Comparison of ENCODE assay signal across 26 mouse cellular contexts in genomic region chr7:84131736-84132135, GRCm38 (mm10). TPM values are rescaled to one million over a fixed set of nuclear protein-coding genes. Genes with fewer than 3 reads are reported as not detected.
DNase-seq lines count a peak whose midpoint lies in the region; ATAC-seq and TF ChIP-seq lines count a peak whose summit lies in the region.
"Had no signal": no experiment of that assay in that cellular context is flagged by ENCODE, and none has a peak within 500 bp of the region (broad histone marks: within the 10 kb centered on the region; RNA-seq: fewer than 3 reads in every experiment).

No protein-coding gene starts in this region.

- intact Hi-C loops in heart, adult 2 months (cut with DNase I), result no loop called here

- H3K36me3 ChIP-seq in heart, embryonic 16.5 days (ENCODE audit: control insufficient read depth, insufficient read depth), result no peaks in the 10 kb centered on the region
- peaks cover 8% of the 10 kb centered on the region for H3K36me3 ChIP-seq in heart, adult 2 months (ENCODE audit: control insufficient read depth, insufficient read depth, low read length)
- H3K36me3 ChIP-seq in liver, embryonic 11.5 days (ENCODE audit: control insufficient read depth, insufficient read depth, low read length), result no peaks in the 10 kb centered on the region
- H3K36me3 ChIP-seq in liver, embryonic 12.5 days, result no peaks in the 10 kb centered on the region
- no peaks in the 10 kb centered on the region for H3K36me3 ChIP-seq in kidney, embryonic 16.5 days (ENCODE audit: insufficient read depth, low read length)
- H3K36me3 ChIP-seq in liver, embryonic 16.5 days (ENCODE audit: control insufficient read depth, insufficient read depth), result no peaks in the 10 kb centered on the region
- H3K36me3 ChIP-seq in midbrain, postnatal 0 days (ENCODE audit: insufficient read depth, low read length), result no peaks in the 10 kb centered on the region
- H3K36me3 ChIP-seq: embryonic facial prominence, embryonic 15.5 days; hindbrain, embryonic 12.5 days; limb, embryonic 12.5 days; stomach, embryonic 15.5 days had no signal

- no peak for ATAC-seq in heart, embryonic 16.5 days (replicated peaks; ENCODE audit: extremely low read depth, insufficient read depth, low FRiP score)
- ATAC-seq in liver, embryonic 11.5 days (replicated peaks; ENCODE audit: low FRiP score), result peak; percentile 46; the same call in 1 of the 2 replicates
- ATAC-seq in liver, embryonic 12.5 days, result no peak
- no peak for ATAC-seq in kidney, embryonic 16.5 days (ENCODE audit: low FRiP score, low TSS enrichment)
- ATAC-seq in liver, embryonic 16.5 days (ENCODE audit: low read depth), result peak; percentile 44; the same call in 1 of the 2 replicates
- ATAC-seq in midbrain, postnatal 0 days (ENCODE audit: low FRiP score), result no peak
- ATAC-seq: forebrain, embryonic 14.5 days; intestine, postnatal 0 days had no signal

- WGBS in heart, embryonic 16.5 days, result 72% methylated on average over 4 of the region's 4 CpGs
- WGBS in heart, adult 2 months, result 83% methylated on average over 4 of the region's 4 CpGs
- 78% methylated on average over 4 of the region's 4 CpGs for WGBS in liver, embryonic 11.5 days
- 85% methylated on average over 4 of the region's 4 CpGs for WGBS in liver, embryonic 12.5 days (ENCODE audit: insufficient replicate concordance)
- 73% methylated on average over 4 of the region's 4 CpGs for WGBS in kidney, embryonic 16.5 days
- WGBS in liver, embryonic 16.5 days (ENCODE audit: insufficient replicate concordance), result 65% methylated on average over 4 of the region's 4 CpGs
- 91% methylated on average over 4 of the region's 4 CpGs for WGBS in midbrain, postnatal 0 days

- no peak for TF ChIP-seq POLR2A in heart, adult 2 months (IDR thresholded peaks at IDR 0.05; ENCODE audit: insufficient read depth, low read depth, low read length)

- no peaks in the 10 kb centered on the region for H3K9me3 ChIP-seq in heart, embryonic 16.5 days (replicated peaks; ENCODE audit: control insufficient read depth, low read length)
- no peaks in the 10 kb centered on the region for H3K9me3 ChIP-seq in liver, embryonic 11.5 days (ENCODE audit: control insufficient read depth, low read length)
- H3K9me3 ChIP-seq in liver, embryonic 12.5 days (replicated peaks), result no peaks in the 10 kb centered on the region
- H3K9me3 ChIP-seq in kidney, embryonic 16.5 days (ENCODE audit: low read length), result no peaks in the 10 kb centered on the region
- H3K9me3 ChIP-seq in liver, embryonic 16.5 days (replicated peaks; ENCODE audit: control insufficient read depth, low read length), result no peaks in the 10 kb centered on the region
- no peaks in the 10 kb centered on the region for H3K9me3 ChIP-seq in midbrain, postnatal 0 days (ENCODE audit: low read length)
- H3K9me3 ChIP-seq: embryonic facial prominence, embryonic 15.5 days; hindbrain, embryonic 12.5 days; limb, embryonic 12.5 days; stomach, embryonic 15.5 days had no signal

- peak overlapping the region; percentile 23; the same call in 1 of the 2 replicates for H3K27ac ChIP-seq in heart, embryonic 16.5 days (ENCODE audit: low read length)
- H3K27ac ChIP-seq in heart, adult 2 months, result no peak overlapping the region
- no peak overlapping the region for H3K27ac ChIP-seq in liver, embryonic 11.5 days (ENCODE audit: low read depth, low read length)
- no peak overlapping the region for H3K27ac ChIP-seq in liver, embryonic 12.5 days
- H3K27ac ChIP-seq in kidney, embryonic 16.5 days (ENCODE audit: low read length), result peak overlapping the region; percentile 50; the same call in 1 of the 2 replicates
- no peak overlapping the region for H3K27ac ChIP-seq in liver, embryonic 16.5 days (ENCODE audit: low read length)
- no peak overlapping the region for H3K27ac ChIP-seq in midbrain, postnatal 0 days (ENCODE audit: low read depth, low read length)
- H3K27ac ChIP-seq: embryonic facial prominence, embryonic 15.5 days; gastrocnemius, adult 2 months; hindbrain, embryonic 12.5 days; layer of hippocampus, adult 2 months; limb, embryonic 12.5 days; stomach, embryonic 15.5 days had no signal

- no peak for TF ChIP-seq EP300 in heart, adult 2 months (IDR thresholded peaks at IDR 0.05; ENCODE audit: insufficient read depth, low read depth, low read length)

- no peaks in the 10 kb centered on the region for H3K79me2 ChIP-seq in heart, adult 2 months (replicated peaks; ENCODE audit: control insufficient read depth, insufficient read depth, low read length)

- H3K4me3 ChIP-seq in heart, embryonic 16.5 days (ENCODE audit: low read length), result no peak overlapping the region
- no peak overlapping the region for H3K4me3 ChIP-seq in heart, adult 2 months
- no peak overlapping the region for H3K4me3 ChIP-seq in liver, embryonic 11.5 days (ENCODE audit: low read depth, low read length)
- no peak overlapping the region for H3K4me3 ChIP-seq in liver, embryonic 12.5 days
- no peak overlapping the region for H3K4me3 ChIP-seq in kidney, embryonic 16.5 days (ENCODE audit: low read length)
- H3K4me3 ChIP-seq in liver, embryonic 16.5 days (ENCODE audit: low read depth, low read length), result no peak overlapping the region
- no peak overlapping the region for H3K4me3 ChIP-seq in midbrain, postnatal 0 days (ENCODE audit: low read depth, low read length)
- H3K4me3 ChIP-seq: embryonic facial prominence, embryonic 15.5 days; gastrocnemius, adult 2 months; hindbrain, embryonic 12.5 days; layer of hippocampus, adult 2 months; limb, embryonic 12.5 days; stomach, embryonic 15.5 days had no signal

- H3K4me2 ChIP-seq in heart, embryonic 16.5 days (ENCODE audit: low read depth, low read length), result no peak overlapping the region
- no peak overlapping the region for H3K4me2 ChIP-seq in liver, embryonic 11.5 days
- no peak overlapping the region for H3K4me2 ChIP-seq in liver, embryonic 12.5 days
- H3K4me2 ChIP-seq in kidney, embryonic 16.5 days (replicated peaks; ENCODE audit: low read depth, low read length), result no peak overlapping the region
- no peak overlapping the region for H3K4me2 ChIP-seq in liver, embryonic 16.5 days (ENCODE audit: low read depth, low read length)
- H3K4me2 ChIP-seq in midbrain, postnatal 0 days (ENCODE audit: low read depth, low read length, poor library complexity, severe bottlenecking), result no peak overlapping the region
- H3K4me2 ChIP-seq: embryonic facial prominence, embryonic 15.5 days; hindbrain, embryonic 12.5 days; limb, embryonic 12.5 days; midbrain, embryonic 11.5 days; stomach, embryonic 15.5 days had no signal

- peaks cover 75% of the 10 kb centered on the region for H3K4me1 ChIP-seq in heart, embryonic 16.5 days (ENCODE audit: control insufficient read depth, insufficient read depth, low read length)
- H3K4me1 ChIP-seq in heart, adult 2 months (ENCODE audit: control insufficient read depth, insufficient read depth, low read length), result peaks cover 16% of the 10 kb centered on the region
- H3K4me1 ChIP-seq in liver, embryonic 11.5 days (replicated peaks; ENCODE audit: control insufficient read depth, insufficient read depth, low read length), result peaks cover 16% of the 10 kb centered on the region
- peaks cover 37% of the 10 kb centered on the region; the same call in 1 of the 2 replicates for H3K4me1 ChIP-seq in liver, embryonic 12.5 days
- peaks cover 57% of the 10 kb centered on the region for H3K4me1 ChIP-seq in kidney, embryonic 16.5 days (ENCODE audit: insufficient read depth, low read length)
- H3K4me1 ChIP-seq in liver, embryonic 16.5 days (ENCODE audit: control insufficient read depth, low read depth, low read length), result peaks cover 5% of the 10 kb centered on the region
- H3K4me1 ChIP-seq in midbrain, postnatal 0 days (ENCODE audit: insufficient read depth, low read length), result no peaks in the 10 kb centered on the region

- no peak overlapping the region for H3K9ac ChIP-seq in heart, embryonic 16.5 days (ENCODE audit: low read length)
- H3K9ac ChIP-seq in heart, adult 2 months (ENCODE audit: low read depth, low read length), result no peak overlapping the region
- no peak overlapping the region for H3K9ac ChIP-seq in liver, embryonic 11.5 days (ENCODE audit: low read depth, low read length)
- H3K9ac ChIP-seq in liver, embryonic 12.5 days, result no peak overlapping the region
- no peak overlapping the region for H3K9ac ChIP-seq in kidney, embryonic 16.5 days (replicated peaks; ENCODE audit: low read length)
- no peak overlapping the region for H3K9ac ChIP-seq in liver, embryonic 16.5 days (ENCODE audit: low read depth, low read length)
- no peak overlapping the region for H3K9ac ChIP-seq in midbrain, postnatal 0 days (replicated peaks; ENCODE audit: low read length, poor library complexity, severe bottlenecking)
- H3K9ac ChIP-seq: embryonic facial prominence, embryonic 15.5 days; hindbrain, embryonic 12.5 days; limb, embryonic 12.5 days; stomach, embryonic 15.5 days had no signal

- no peak for TF ChIP-seq CTCF in heart, adult 2 months (IDR thresholded peaks at IDR 0.05)
- TF ChIP-seq CTCF in midbrain, postnatal 0 days (IDR thresholded peaks at IDR 0.05), result no peak

- H3K27me3 ChIP-seq in heart, embryonic 16.5 days (ENCODE audit: control insufficient read depth, insufficient read depth, low read length), result no peaks in the 10 kb centered on the region
- no peaks in the 10 kb centered on the region for H3K27me3 ChIP-seq in heart, adult 2 months (ENCODE audit: control insufficient read depth, insufficient read depth, low read length)
- no peaks in the 10 kb centered on the region for H3K27me3 ChIP-seq in liver, embryonic 11.5 days (replicated peaks; ENCODE audit: control insufficient read depth, insufficient read depth, low read length)
- no peaks in the 10 kb centered on the region for H3K27me3 ChIP-seq in liver, embryonic 12.5 days (replicated peaks)
- H3K27me3 ChIP-seq in kidney, embryonic 16.5 days (ENCODE audit: insufficient read depth, low read length), result no peaks in the 10 kb centered on the region
- no peaks in the 10 kb centered on the region for H3K27me3 ChIP-seq in liver, embryonic 16.5 days (ENCODE audit: control insufficient read depth, insufficient read depth, low read depth, low read length)
- H3K27me3 ChIP-seq in midbrain, postnatal 0 days (ENCODE audit: insufficient read depth, low read length), result no peaks in the 10 kb centered on the region
- H3K27me3 ChIP-seq: embryonic facial prominence, embryonic 15.5 days; hindbrain, embryonic 12.5 days; limb, embryonic 12.5 days; stomach, embryonic 15.5 days had no signal

- DNase-seq in heart, adult 2 months, result no peak
- DNase-seq in liver, embryonic 11.5 days (ENCODE audit: low spot score), result no peak
- no peak for DNase-seq in natural killer cell, adult 2 months (ENCODE audit: low spot score in 2 of 2)
- DNase-seq in midbrain, postnatal 0 days (ENCODE audit: low spot score), result no peak
- DNase-seq: adrenal gland, postnatal 25 days; cerebellum, adult 9-10 months; gastrocnemius, adult 2 months; heart, postnatal 14 days; layer of hippocampus, postnatal 36 days; lung, adult 18-20 months; thymus, postnatal 25 days had no signal

RNA-seq across cellular contexts. Expression of gene Abhd17c, which starts 20.0 kb away (rescaled TPM):
- 14.5 and 34.1 TPM in 2 replicates for polyA plus RNA-seq in heart, embryonic 16.5 days (2015; fragmentation: Nextera tagmentation; extraction: Ambion mirVana)
- 10 to 100 TPM; 32.7 to 34.8 TPM for total RNA-seq in heart, adult 2 months (2021)
- polyA plus RNA-seq in heart, adult 2 months (2012; rRNA removed), result 29.5 and 40.8 TPM in 2 replicates
- polyA plus RNA-seq in liver, embryonic 11.5 days (2014; fragmentation: Nextera tagmentation; extraction: Ambion mirVana), result 41.3 and 45.7 TPM in 2 replicates
- polyA plus RNA-seq in liver, embryonic 12.5 days (2016; fragmentation: Nextera tagmentation; extraction: Ambion mirVana), result 44.9 and 45.4 TPM in 2 replicates
- 11.3 and 13.7 TPM in 2 replicates for polyA plus RNA-seq in kidney, embryonic 16.5 days (2015; fragmentation: Nextera tagmentation; extraction: Ambion mirVana)
- polyA plus RNA-seq in liver, embryonic 16.5 days (2015; fragmentation: Nextera tagmentation; extraction: Ambion mirVana), result 2.9 and 3.2 TPM in 2 replicates
- total RNA-seq in midbrain, postnatal 0 days (2014; rRNA removed), result 81.9 and 89.8 TPM in 2 replicates
- 66.9 and 76.9 TPM in 2 replicates for polyA plus RNA-seq in midbrain, postnatal 0 days (2015; fragmentation: Nextera tagmentation; extraction: Ambion mirVana)

RNA-seq across cellular contexts. Expression of gene Cemip, which starts 45.4 kb away (rescaled TPM):
- 0.32 and 0.64 TPM in 2 replicates for polyA plus RNA-seq in heart, embryonic 16.5 days (2015; fragmentation: Nextera tagmentation; extraction: Ambion mirVana)
- under 1 TPM in 1 of 2 experiments, not detected in 1; 0.14 TPM for total RNA-seq in heart, adult 2 months (2021)
- polyA plus RNA-seq in heart, adult 2 months (2012; rRNA removed), result 0.12 TPM in 1 of 2 replicates, not detected in the other
- polyA plus RNA-seq in liver, embryonic 11.5 days (2014; fragmentation: Nextera tagmentation; extraction: Ambion mirVana), result 0.14 and 0.15 TPM in 2 replicates
- 0.05 and 0.13 TPM in 2 replicates for polyA plus RNA-seq in liver, embryonic 12.5 days (2016; fragmentation: Nextera tagmentation; extraction: Ambion mirVana)
- 0.26 and 0.42 TPM in 2 replicates for polyA plus RNA-seq in kidney, embryonic 16.5 days (2015; fragmentation: Nextera tagmentation; extraction: Ambion mirVana)
- 0.04 TPM in 1 of 2 replicates, not detected in the other for polyA plus RNA-seq in liver, embryonic 16.5 days (2015; fragmentation: Nextera tagmentation; extraction: Ambion mirVana)
- total RNA-seq in midbrain, postnatal 0 days (2014; rRNA removed), result 6.6 and 8.2 TPM in 2 replicates
- 0.49 and 0.60 TPM in 2 replicates for polyA plus RNA-seq in midbrain, postnatal 0 days (2015; fragmentation: Nextera tagmentation; extraction: Ambion mirVana)
- total RNA-seq: common myeloid progenitor, adult 5-6 weeks; gastrocnemius, adult 2 months; granulocyte monocyte progenitor cell, adult 5-6 weeks; neutrophil, adult 5-6 weeks had no signal

Comparison
In these comparisons a context has a peak if more than half of its experiments do, and no peak if none do; other contexts are left out.
1. ATAC-seq: peak in liver, embryonic 11.5 days (single experiment) and liver, embryonic 16.5 days (single experiment); none in heart, embryonic 16.5 days (single experiment), liver, embryonic 12.5 days (single experiment), kidney, embryonic 16.5 days (single experiment) and midbrain, postnatal 0 days (single experiment).
2. H3K27ac ChIP-seq: peak in heart, embryonic 16.5 days (single experiment) and kidney, embryonic 16.5 days (single experiment); none in heart, adult 2 months (single experiment), liver, embryonic 11.5 days (single experiment), liver, embryonic 12.5 days (single experiment), liver, embryonic 16.5 days (single experiment) and midbrain, postnatal 0 days (single experiment).